In the genomic region with DNA sequence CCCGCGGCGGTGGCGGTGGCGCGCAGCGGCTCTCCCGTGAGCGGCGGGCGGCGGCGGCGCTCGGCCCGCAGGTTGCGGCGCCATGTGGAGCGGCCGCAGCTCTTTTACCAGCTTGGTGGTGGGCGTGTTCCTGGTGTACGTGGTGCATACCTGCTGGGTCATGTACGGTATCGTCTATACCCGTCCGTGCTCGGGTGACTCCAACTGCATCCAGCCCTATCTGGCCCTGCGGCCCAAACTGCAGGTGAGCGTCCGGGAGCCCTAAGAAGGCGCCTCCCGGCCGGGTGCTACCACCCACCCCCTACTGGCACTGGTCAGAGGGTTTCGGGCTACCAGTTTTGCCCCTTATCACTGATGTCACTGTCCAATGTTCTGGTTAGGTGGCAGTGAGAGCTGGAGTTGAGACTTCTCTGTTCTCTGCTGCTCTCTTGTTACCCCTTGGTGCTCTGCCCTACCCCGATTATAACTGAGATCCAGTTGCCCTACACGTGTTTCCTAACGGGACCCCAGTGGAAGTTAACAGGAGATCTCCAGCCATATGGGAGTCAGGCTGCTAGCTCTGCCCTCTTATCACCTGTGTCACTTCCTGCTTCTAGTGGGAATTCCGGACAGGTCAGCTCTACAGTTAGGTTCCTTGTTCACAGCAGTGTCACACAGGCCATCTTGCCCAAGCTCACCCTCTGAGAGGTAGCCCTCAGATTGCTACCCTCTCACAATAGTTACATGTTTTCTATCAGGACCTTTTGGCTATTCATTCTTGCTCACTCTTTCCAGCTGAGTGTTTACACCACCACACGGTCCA, we compare ENCODE assay signal across 8 mouse cellular contexts. TPM values are rescaled to one million over a fixed set of nuclear protein-coding genes. Genes with fewer than 3 reads are reported as not detected.
A peak's percentile ranks its signal among the peaks of the same experiment; 100 is the strongest.
DNase-seq lines count a peak whose midpoint lies in the region; ATAC-seq and TF ChIP-seq lines count a peak whose summit lies in the region.

No protein-coding gene starts in this region.

- no peaks in the 10 kb centered on the region for H3K27me3 ChIP-seq in kidney, postnatal 0 days (ENCODE audit: insufficient read depth, low read length)
- H3K27me3 ChIP-seq in forebrain, embryonic 12.5 days = no peaks in the 10 kb centered on the region
- H3K27me3 ChIP-seq in liver, embryonic 12.5 days (replicated peaks) = no peaks in the 10 kb centered on the region

- peak overlapping the region; percentile 88 for H3K9ac ChIP-seq in kidney, postnatal 0 days (ENCODE audit: low read depth, low read length)
- peak overlapping the region; percentile 85 for H3K9ac ChIP-seq in forebrain, embryonic 12.5 days
- H3K9ac ChIP-seq in liver, embryonic 12.5 days = peak overlapping the region; percentile 85

- peak overlapping the region; percentile 85; the same call in 1 of the 2 replicates for H3K27ac ChIP-seq in kidney, postnatal 0 days
- H3K27ac ChIP-seq in forebrain, embryonic 12.5 days = peak overlapping the region; percentile 66
- H3K27ac ChIP-seq in liver, embryonic 12.5 days = peak overlapping the region; percentile 78
- H3K27ac ChIP-seq in olfactory bulb, adult 2 months (ENCODE audit: insufficient read depth, low read depth, low read length) = no peak overlapping the region

- TF ChIP-seq POLR2A in olfactory bulb, adult 2 months (IDR thresholded peaks at IDR 0.05; ENCODE audit: insufficient read depth, low read depth, low read length) = no peak

- peak overlapping the region; percentile 77 for H3K4me3 ChIP-seq in kidney, postnatal 0 days (replicated peaks; ENCODE audit: low read depth, low read length)
- peak overlapping the region; percentile 93 for H3K4me3 ChIP-seq in forebrain, embryonic 12.5 days (replicated peaks)
- H3K4me3 ChIP-seq in liver, embryonic 12.5 days = peak overlapping the region; percentile 80
- peak overlapping the region; percentile 55 for H3K4me3 ChIP-seq in olfactory bulb, adult 2 months (ENCODE audit: insufficient read depth, low read depth, low read length)

- TF ChIP-seq CTCF in kidney, postnatal 0 days (IDR thresholded peaks at IDR 0.05; ENCODE audit: low read depth) = no peak
- TF ChIP-seq CTCF in olfactory bulb, adult 2 months (IDR thresholded peaks at IDR 0.05; ENCODE audit: insufficient read depth, low read depth, low read length) = no peak

- peak; percentile 82 for ATAC-seq in kidney, postnatal 0 days (replicated peaks; ENCODE audit: low FRiP score, low read depth)
- ATAC-seq in forebrain, embryonic 12.5 days (ENCODE audit: low FRiP score) = peak; percentile 86
- peak; percentile 75 for ATAC-seq in liver, embryonic 12.5 days

- WGBS in kidney, postnatal 0 days = 3% methylated on average over 34 of the region's 39 CpGs
- 5% methylated on average over 36 of the region's 39 CpGs for WGBS in forebrain, embryonic 12.5 days
- WGBS in liver, embryonic 12.5 days (ENCODE audit: insufficient replicate concordance) = 2% methylated on average over 39 of the region's 39 CpGs
- 2% methylated on average over 39 of the region's 39 CpGs for WGBS in olfactory bulb, adult 2 months

- peaks cover 4% of the 10 kb centered on the region; the same call in 1 of the 2 replicates for H3K36me3 ChIP-seq in kidney, postnatal 0 days (ENCODE audit: insufficient read depth, low read length)
- peaks cover 34% of the 10 kb centered on the region for H3K36me3 ChIP-seq in forebrain, embryonic 12.5 days (replicated peaks)
- peaks cover 41% of the 10 kb centered on the region for H3K36me3 ChIP-seq in liver, embryonic 12.5 days

- peak; percentile 7 for DNase-seq in kidney, postnatal 0 days (ENCODE audit: low spot score)
- no peak for DNase-seq in kidney, postnatal 25 days
- peak; percentile 12 for DNase-seq in ZHBTc4 (ENCODE audit: low read depth, low spot score)
- no peak for DNase-seq in left cerebral cortex, adult 8-10 months (ENCODE audit: low spot score in 2 of 2)
- no peak for DNase-seq in frontal cortex, adult 2 months (ENCODE audit: extremely low spot score in 1 of 2, low spot score in 1 of 2)

- H3K4me2 ChIP-seq in kidney, postnatal 0 days (ENCODE audit: low read length) = peak overlapping the region; percentile 98
- peak overlapping the region; percentile 94 for H3K4me2 ChIP-seq in forebrain, embryonic 12.5 days
- H3K4me2 ChIP-seq in liver, embryonic 12.5 days = peak overlapping the region; percentile 91

- no peaks in the 10 kb centered on the region for H3K9me3 ChIP-seq in kidney, postnatal 0 days (replicated peaks; ENCODE audit: low read length)
- no peaks in the 10 kb centered on the region for H3K9me3 ChIP-seq in forebrain, embryonic 12.5 days
- no peaks in the 10 kb centered on the region for H3K9me3 ChIP-seq in liver, embryonic 12.5 days (replicated peaks)

- peaks cover 12% of the 10 kb centered on the region; the same call in 1 of the 2 replicates for H3K4me1 ChIP-seq in kidney, postnatal 0 days (replicated peaks; ENCODE audit: insufficient read depth, low read length)
- peaks cover 21% of the 10 kb centered on the region for H3K4me1 ChIP-seq in forebrain, embryonic 12.5 days
- peaks cover 26% of the 10 kb centered on the region for H3K4me1 ChIP-seq in liver, embryonic 12.5 days
- peaks cover 4% of the 10 kb centered on the region for H3K4me1 ChIP-seq in olfactory bulb, adult 2 months (ENCODE audit: control insufficient read depth, insufficient read depth, low read length)

RNA-seq across cellular contexts. Expression of a gene that starts 0.6 kb away (rescaled TPM):
- 123 and 129 TPM in 2 replicates for polyA plus RNA-seq in kidney, postnatal 0 days (2015; fragmentation: Nextera tagmentation; extraction: Ambion mirVana)
- polyA plus RNA-seq in forebrain, embryonic 12.5 days (2016; fragmentation: Nextera tagmentation; extraction: Ambion mirVana) = 103 and 108 TPM in 2 replicates
- 116 and 124 TPM in 2 replicates for polyA plus RNA-seq in liver, embryonic 12.5 days (2016; fragmentation: Nextera tagmentation; extraction: Ambion mirVana)
- polyA plus RNA-seq in olfactory bulb, adult 2 months (2012; ENCODE audit: insufficient read depth, insufficient read length, low replicate concordance, missing spikeins) = not detected in 2 replicates
- 100 to 1,000 TPM; 112 to 134 (median 122) TPM for total RNA-seq in left cerebral cortex, adult 8-10 months (2022)
- polyA plus RNA-seq in frontal cortex, adult 2 months (2012; rRNA removed) = 128 and 135 TPM in 2 replicates

RNA-seq across cellular contexts. Expression of a gene that starts 22.4 kb away (rescaled TPM):
- polyA plus RNA-seq in kidney, postnatal 0 days (2015; fragmentation: Nextera tagmentation; extraction: Ambion mirVana) = 2.5 and 2.6 TPM in 2 replicates
- polyA plus RNA-seq in forebrain, embryonic 12.5 days (2016; fragmentation: Nextera tagmentation; extraction: Ambion mirVana) = 6.9 and 8.0 TPM in 2 replicates
- polyA plus RNA-seq in liver, embryonic 12.5 days (2016; fragmentation: Nextera tagmentation; extraction: Ambion mirVana) = 1.3 and 1.4 TPM in 2 replicates
- not detected in 2 replicates for polyA plus RNA-seq in olfactory bulb, adult 2 months (2012; ENCODE audit: insufficient read depth, insufficient read length, low replicate concordance, missing spikeins)
- total RNA-seq in left cerebral cortex, adult 8-10 months (2022) = 1 to 10 TPM; 1.8 to 4.6 (median 2.6) TPM
- polyA plus RNA-seq in frontal cortex, adult 2 months (2012; rRNA removed) = 1.3 and 3.4 TPM in 2 replicates

Comparison
In these comparisons a context has a peak if more than half of its experiments do, and no peak if none do; other contexts are left out.
1. DNase-seq: peak in kidney, postnatal 0 days (single experiment) and ZHBTc4 (single experiment); none in kidney, postnatal 25 days (0 of 2), left cerebral cortex, adult 8-10 months (0 of 2) and frontal cortex, adult 2 months (0 of 2).
2. Peak in every context shown above with its lines, with median percentiles within 50 percentile points of each other: ATAC-seq, H3K4me2 ChIP-seq, H3K4me3 ChIP-seq and H3K9ac ChIP-seq.